Mouse (Mus musculus) hematopoietic stem cell, adult 5-6 weeks (primary cell): ENCODE measurements at regions not wholly inside any gene's neighbourhood (a gene's known extent, or its start where the extent isn't known, plus 50 kb on each side); places are given as distances from the start of the nearest gene placed in this dataset.

Experiments
- ATAC-seq, 2 experiments: fragments of 125-278 bp in 1 of 2; replicated peaks in 1 of 2; 2 replicates each; pipeline ENCODE4 v1.8.0; 2016 to 2017; ENCODE audit warnings: inconsistent platforms in 2 of 2, mild to moderate bottlenecking in 2 of 2, moderate number of reproducible peaks in 2 of 2, low read depth in 1 of 2, moderate TSS enrichment in 1 of 2; ENCODE audit not compliant: low FRiP score in 2 of 2, poor library complexity in 2 of 2, severe bottlenecking in 2 of 2, insufficient read depth in 1 of 2, low TSS enrichment in 1 of 2

DNA sequence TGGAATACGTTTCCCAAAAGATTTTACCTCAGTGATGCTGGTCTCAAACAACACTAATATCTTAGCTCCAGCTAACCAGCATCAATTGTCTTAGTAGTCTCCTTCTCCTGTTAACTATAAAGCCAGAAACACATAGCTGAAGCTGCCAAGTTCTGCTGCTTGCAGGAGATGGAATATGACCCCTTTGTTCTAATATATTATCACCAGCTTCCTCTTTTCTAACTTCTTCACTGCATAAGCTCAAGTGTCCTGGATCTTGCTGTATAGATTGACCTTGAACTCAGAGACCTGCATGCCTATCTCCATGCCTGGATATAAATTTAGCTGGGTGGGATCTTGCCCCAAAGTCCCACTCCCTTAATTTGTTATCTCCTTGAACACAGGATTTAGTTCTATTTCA lies 94.8 kb downstream of the Rbm46 start:
- peak in 1 of 2 experiments; percentile 49; a peak in 2 of 4 replicates for ATAC-seq

DNA sequence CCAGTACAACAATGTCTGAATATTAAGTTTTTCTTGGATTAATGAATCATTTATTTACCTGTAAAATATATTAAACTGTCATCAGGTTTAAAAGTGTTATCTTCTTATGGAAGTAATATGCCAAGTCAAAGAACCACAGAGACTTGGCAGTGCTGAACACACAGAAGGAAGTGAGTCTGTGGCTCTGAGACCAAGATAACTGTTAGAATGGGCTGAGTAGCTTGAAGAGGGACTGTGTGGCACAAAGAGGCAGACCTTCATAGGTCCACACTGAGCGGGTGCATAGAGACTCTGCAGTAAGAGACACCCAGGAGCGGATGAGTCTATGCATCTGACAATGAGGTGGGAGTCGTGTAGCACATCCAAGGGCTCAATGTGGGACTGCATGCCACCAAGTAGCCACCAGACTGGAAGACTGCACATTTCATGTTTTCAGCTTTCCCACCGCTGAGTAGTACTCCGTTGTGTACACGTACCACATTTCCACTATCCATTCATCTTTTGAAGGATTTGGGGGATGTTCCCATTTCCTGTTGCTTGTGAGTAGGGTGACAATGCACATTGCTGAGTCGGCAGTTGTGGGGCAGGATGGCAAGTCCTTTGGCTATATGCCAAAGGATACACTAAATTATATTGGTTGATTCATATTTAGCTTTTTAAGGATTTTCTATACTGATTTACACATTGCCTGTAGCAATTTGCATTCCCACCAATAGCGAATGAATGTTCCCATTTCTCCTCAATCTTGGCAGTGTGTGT lies 105.6 kb downstream of the Rbm46 start:
- peak in 1 of 2 experiments; percentile 42; a peak in 1 of 4 replicates for ATAC-seq

DNA sequence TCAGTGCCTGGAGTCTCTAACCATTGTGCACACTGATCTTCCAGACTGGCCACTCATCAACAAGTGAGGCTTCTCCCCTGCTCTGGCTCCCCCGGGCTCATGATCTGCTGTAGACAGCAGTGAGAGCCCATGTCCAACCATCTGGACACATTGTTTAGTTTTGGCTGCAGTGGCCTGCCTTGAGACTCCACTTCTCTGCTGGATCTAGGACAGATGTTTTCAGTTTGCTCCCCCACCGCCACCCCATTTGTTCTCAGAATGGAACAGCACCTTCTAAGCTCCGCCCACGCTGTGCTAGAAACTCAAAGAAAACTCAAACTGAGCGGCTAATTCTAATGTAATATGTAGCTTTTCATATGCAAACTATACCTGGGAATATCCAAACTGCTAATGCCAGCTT lies 108.8 kb downstream of the Rbm46 start:
- no peak for ATAC-seq

DNA sequence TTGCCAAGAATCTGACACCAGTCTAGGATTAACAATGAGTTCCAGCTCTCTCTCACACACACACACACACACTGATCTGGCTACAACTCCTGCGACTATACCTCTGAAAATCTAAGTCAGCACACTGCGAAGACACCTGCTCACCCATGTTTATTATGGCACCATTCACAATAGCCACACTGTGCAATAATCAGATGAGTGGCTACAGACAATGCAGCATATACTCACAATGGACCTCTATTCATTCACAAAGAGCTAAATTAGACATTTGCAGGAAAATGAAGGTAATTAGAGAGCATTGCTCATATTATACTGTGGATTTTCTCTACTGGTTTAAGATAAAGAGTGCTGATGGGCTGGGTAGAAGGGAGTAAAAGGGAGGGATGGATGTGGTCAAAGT lies 116.3 kb downstream of the Rbm46 start:
- no peak for ATAC-seq

DNA sequence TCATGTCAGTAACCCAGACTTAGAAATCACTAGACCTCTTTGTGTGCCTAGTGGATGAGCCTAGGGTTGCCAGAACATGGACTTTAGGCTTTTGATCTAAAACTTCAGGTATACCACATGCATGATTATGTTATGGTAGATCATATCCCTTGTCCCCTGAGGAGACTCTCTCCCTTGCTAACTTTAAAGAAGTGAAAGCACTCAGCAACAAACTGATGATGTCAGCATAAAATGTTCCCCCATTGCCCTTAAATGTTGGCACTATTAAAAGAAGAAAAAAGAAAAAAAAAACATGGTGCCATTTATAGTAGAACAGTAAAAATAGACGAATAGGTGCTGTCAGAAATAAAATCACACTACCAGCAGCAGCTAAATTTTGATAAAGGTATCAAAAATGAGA lies 117.3 kb downstream of the Rbm46 start:
- ATAC-seq, result no peak

DNA sequence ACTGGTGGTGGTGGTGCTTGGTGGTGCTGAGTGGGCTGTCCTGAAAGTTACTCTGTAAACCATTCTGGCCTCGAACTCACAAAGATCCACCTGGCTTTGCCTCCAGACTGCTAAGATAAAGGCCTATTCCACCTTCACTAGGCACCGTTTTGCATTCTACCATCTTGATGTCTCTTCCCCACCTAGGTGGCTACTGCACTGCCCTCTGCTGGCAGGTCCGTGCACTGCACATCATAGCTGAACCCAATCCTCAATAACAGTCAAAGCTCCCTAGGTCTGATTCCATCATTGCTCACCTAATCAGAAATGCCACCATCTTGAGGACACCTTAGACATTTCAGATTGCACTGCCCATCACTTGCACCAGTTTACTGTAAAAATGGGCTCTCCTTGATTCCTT lies 150.7 kb downstream of the Rbm46 start:
- ATAC-seq, result peak; percentile 49 to 56; a peak in 1 of 4 replicates

DNA sequence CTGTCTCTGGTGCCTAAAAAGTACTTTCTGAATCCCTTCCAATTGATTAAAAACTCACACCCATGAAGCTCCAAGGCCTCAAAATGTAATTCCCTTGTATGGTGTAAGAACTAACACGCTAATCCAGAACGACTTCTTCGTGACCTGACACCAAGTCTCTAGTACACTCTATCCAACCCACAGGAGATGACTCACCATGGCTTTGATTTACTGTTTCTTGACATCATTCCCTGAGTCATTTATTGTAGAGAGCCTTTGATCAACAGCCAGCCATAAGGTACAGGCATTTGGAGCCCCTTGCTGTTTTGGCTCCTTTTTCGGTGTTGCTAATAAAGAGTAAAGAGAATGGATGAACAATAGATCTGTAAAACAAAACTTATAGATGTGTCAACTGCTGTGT lies 159.7 kb upstream of the Npy2r start:
- ATAC-seq, result no peak

DNA sequence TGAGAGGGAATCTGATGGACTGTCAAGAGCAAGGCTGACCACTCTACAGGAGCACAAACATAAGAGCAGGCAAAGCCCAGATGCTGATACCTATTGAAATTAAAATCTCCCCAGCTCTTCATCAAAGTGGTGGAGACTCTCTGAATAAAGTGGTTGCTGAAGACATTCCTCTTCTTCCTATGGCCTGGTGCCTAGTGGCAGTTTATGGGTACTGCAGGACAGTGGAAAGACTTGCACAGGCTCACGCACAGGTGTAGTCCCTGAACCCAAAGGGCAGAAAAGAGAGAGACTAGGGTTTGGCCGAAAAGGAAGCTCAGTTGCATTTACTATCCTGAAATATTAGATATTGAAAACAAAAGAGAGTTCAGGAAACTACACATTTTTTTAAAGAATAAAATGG lies 144.2 kb upstream of the Npy2r start:
- no peak for ATAC-seq

DNA sequence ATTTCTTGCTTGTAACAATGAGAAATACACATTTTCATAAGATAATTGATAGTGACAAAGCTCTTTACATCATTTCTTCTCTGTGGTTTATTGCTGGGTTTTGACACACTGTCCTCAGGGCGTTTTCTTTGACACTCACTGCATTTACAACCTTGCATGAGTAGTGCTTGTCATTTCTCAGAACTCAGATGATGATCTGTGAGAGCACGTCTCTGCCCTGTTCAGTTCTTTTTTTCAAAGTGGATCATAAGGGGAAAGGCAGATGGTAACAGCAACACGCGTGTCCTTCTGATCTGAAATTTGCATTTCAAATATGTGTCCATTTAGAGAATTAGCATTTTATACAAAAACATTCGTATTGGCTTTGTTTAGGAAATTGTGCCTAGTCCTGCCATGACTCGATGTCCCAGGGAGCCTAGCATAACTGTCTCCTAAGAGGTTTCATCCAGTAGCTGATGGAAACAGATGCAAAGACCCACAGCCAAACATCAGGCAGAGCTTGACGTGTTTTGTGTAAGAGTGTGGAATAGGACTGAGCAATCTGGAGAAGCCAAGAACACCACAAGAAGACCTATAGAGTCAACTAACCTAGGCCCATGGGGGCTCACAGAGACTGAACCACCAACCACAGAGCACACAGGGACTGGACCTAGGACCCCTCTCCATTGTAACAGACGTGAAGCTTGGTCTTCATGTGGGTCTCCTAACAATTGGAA lies 108.4 kb upstream of the Npy2r start:
- no peak for ATAC-seq

DNA sequence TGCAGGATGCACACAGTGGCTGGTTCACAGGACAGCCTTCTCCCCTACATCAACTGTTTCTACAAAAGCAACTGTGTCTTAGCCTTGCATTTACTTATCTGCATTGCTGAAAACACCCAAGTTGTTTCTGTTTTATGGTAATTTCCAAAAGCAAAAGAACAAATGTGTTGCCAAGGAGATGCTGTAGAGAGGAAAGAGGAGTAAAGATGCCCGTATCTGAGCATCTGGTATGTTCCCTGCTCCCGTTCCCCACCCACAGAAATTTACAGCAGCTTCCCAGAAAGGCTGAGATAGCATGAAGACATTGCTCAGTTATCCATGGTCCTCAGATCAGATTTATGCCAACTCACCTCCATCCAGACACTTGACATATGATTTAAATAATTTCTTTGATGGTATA lies 104.5 kb upstream of the Npy2r start:
- no peak for ATAC-seq

DNA sequence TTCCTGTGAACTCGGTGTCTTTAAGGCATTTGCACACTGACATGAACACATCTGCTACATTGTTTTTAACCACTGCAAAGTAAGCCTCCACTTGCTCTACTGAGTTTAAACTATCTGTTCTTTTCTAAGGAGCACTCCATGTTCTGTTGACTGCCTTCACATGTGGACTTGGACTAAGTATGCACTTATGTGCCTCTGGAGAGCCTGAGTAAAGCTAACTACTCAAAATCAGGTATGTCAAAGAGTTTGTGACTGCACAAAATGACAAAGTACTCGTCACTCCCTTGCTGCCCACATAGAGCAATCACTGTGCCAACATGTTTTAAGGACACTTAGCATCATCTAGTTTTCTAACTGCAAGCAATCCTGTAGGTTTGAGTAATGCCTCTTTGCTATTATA lies 92.2 kb upstream of the Npy2r start:
- no peak for ATAC-seq

DNA sequence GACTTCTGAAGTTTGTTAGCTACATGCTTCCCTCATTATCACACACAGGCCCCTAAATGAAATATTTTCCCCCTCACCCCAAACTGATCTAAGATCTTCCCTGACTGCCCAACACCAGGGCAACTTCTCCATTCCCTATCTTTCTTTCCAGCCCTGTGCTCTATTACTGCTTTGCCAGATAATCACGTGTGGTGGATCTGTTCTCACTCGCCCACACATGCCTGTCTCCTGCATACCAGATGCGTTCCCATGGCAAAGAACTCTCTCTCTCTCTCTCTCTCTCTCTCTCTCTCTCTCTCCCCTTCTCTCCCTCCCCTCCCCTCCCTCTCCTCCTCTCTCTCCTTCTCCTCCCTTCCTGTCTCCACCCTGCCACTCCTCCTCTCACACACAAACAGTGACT lies 88.8 kb upstream of the Npy2r start:
- ATAC-seq, result no peak

DNA sequence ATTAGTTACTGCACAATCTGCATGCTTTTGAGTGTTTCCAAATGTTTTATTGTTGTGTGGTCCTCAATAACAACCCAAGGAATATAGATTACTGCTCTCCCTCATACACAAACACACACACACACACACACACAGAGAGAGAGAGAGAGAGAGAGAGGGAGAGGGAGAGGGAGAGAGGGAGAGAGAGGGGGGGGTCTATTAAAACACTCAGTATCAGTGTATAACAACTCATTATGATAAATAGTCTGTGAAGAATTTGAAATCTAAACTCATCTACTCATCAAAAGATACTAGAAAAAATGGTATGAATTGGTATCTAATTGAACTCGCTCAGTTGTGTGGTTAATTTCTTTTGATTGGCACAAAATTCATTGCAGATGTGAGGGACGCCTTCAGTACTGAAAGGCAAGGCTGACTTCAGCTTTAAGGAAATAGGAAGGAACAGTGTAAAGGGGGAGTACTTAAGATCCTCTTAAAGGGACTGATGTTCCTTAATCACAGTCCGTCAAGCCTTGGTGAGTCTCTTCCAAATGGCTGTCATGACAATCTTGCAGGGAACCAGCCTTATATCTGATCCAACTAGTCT lies 72.6 kb upstream of the Npy2r start:
- ATAC-seq, result no peak

DNA sequence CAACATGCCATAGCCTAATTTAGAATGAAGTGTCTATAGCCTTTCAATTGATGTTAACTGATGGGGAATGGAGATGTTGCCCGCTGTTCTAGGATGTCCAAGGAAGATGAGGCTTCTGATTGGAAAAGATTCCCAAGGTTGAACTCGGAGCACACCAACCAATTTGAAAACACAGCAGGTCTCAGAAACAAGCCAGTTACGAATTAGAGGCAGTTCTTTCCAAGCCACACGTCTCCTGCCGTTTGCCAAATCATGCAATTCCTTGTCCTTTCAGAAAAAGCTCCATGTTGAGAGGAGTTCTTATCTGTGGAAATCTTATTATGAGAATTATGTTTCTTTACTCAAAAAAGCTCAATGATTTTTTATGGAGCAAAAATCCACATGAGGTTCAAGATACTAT lies 71.5 kb upstream of the Npy2r start:
- no peak for ATAC-seq

DNA sequence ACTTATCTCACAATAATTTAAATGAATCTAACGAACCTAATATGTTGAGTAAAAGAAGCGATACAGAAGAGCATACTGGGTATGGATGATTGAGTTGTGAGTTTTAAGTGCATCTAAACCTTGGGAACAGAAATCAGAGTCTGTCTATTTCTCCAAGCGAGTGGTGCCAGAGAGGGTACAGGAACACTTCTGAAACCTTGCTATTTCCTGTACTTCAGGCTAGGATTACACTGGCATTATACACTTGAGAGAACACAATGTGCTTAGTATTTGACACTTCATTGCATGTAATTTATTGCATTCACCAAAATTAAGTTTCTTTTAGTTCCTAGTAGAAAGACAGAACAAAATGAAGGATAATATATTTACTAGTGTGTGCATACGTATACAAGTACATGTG lies 54.0 kb upstream of the Npy2r start:
- no peak for ATAC-seq

DNA sequence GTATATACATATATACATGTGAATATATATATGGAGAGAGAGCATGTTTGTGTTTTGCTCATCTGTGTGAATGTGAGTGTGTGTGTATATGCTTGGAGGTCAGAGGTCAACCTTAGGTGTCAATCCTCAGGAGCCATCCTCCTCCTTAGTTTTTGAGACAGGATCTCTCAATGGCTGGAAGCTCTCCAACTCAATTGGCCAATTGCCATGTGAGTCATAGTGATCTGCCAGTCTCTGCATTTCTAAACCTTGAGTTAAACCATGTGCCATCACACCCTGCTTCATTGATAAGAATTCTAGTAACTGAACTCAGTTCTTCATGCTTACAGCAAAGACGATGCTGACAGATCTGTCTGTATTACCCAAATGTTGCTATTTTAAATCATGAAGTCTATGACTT lies 50.8 kb upstream of the Npy2r start:
- ATAC-seq, result no peak
